Mouse (Mus musculus): ENCODE results near the gene Cnot9. TPM values are rescaled to one million over a fixed set of nuclear protein-coding genes. Genes with fewer than 3 reads are reported as not detected.

Cnot9 gene
- polyA plus RNA-seq, 1 experiment from 2014 or later: 23.2 TPM

DNA sequence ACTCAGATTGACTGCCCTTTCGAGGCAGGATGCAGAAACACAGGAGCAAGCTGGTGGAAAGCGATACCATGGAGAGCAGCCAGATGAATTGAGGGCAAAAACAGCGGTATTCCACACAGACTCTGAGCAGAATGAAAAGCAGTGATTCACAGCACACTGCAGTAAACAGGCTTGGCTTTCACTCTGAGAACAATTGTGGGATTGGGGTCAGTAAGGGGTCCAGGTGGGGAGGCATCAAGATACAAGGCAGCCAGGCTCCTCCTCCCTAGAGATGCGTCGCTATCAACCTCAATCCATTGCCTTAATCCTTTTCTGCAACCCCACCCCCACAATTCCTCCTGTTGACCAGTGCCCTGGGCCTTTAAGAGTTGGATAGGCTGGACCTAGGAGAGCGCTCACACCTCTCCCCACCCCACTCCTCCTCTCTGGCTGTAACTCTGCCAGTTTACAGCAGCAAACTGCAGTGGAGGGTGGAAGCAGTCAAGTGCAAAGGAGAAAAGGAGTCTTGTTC is 36.6 kb downstream of the Cnot9 start, which contains the start of gene Plcd4:
Plcd4 (plus strand) TSS at position 438 of the 511 bp plus-strand sequence.
- no peaks in the 10 kb centered on the region for H3K36me3 ChIP-seq (replicated peaks; ENCODE audit: insufficient read depth, low read length)
- H3K4me2 ChIP-seq (ENCODE audit: low read depth, low read length): no peak within 1 kb of the TSS
- whole genome bisulfite sequencing (ENCODE audit: insufficient replicate concordance): 22% methylated on average over 6 of the region's 6 CpGs
- DNase-seq (no peak), ATAC-seq (no peak)
- H3K9ac ChIP-seq (replicated peaks): no peak within 1 kb of the TSS
- no peaks in the 10 kb centered on the region for H3K9me3 ChIP-seq (ENCODE audit: low read length)
- H3K27ac ChIP-seq (ENCODE audit: low read depth): no peak within 1 kb of the TSS
- no peaks in the 10 kb centered on the region for H3K4me1 ChIP-seq (ENCODE audit: insufficient read depth)
- peaks cover 3% of the 10 kb centered on the region; the same call in 1 of the 2 replicates for H3K27me3 ChIP-seq (ENCODE audit: insufficient read depth, low read length)
- TF ChIP-seq CTCF (IDR thresholded peaks at IDR 0.05; ENCODE audit: low read depth) (no peak), EP300 (IDR thresholded peaks at IDR 0.05; ENCODE audit: low read depth) (no peak)
- no peak within 1 kb of the TSS for H3K4me3 ChIP-seq (ENCODE audit: low read depth, low read length)

DNA sequence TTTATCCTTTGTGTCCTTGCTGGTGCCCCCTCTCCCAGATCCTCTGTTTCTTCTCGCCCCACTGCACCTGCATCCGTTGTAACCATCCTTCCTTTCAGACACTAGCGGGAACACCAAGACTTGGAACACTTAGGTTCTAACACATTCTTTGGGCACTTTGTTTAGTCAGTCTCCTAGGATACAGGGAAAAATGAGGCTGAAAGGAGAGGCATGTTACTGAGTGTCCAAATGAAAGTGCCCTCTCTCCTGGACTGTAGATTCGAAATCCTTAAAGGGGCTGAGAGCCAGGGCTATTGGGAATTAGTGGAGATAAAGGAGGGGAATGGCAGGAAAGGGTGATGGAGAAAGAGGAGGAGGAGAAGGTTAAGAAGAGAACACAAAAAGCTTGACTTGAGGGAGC is 38.3 kb downstream of the Cnot9 start, which contains the start of gene Usp37:
Usp37 (minus strand) TSS at position 101 of the 400 bp plus-strand sequence.
- Histone ChIP-seq H3K27me3 (ENCODE audit: insufficient read depth, low read length) (peaks cover 3% of the 10 kb centered on the region; the same call in 1 of the 2 replicates), H3K9ac (replicated peaks) (no peak within 1 kb of the TSS), H3K36me3 (replicated peaks; ENCODE audit: insufficient read depth, low read length) (no peaks in the 10 kb centered on the region), H3K4me3 (ENCODE audit: low read depth, low read length) (no peak within 1 kb of the TSS), H3K27ac (ENCODE audit: low read depth) (no peak within 1 kb of the TSS), H3K9me3 (ENCODE audit: low read length) (no peaks in the 10 kb centered on the region), H3K4me2 (ENCODE audit: low read depth, low read length) (no peak within 1 kb of the TSS), H3K4me1 (ENCODE audit: insufficient read depth) (no peaks in the 10 kb centered on the region)
- no peak for DNase-seq
- ATAC-seq: no peak
- 75% methylated on average over 4 of the region's 4 CpGs for WGBS (ENCODE audit: insufficient replicate concordance)
- TF ChIP-seq EP300 (IDR thresholded peaks at IDR 0.05; ENCODE audit: low read depth): no peak
- no peak for TF ChIP-seq CTCF (IDR thresholded peaks at IDR 0.05; ENCODE audit: low read depth)

DNA sequence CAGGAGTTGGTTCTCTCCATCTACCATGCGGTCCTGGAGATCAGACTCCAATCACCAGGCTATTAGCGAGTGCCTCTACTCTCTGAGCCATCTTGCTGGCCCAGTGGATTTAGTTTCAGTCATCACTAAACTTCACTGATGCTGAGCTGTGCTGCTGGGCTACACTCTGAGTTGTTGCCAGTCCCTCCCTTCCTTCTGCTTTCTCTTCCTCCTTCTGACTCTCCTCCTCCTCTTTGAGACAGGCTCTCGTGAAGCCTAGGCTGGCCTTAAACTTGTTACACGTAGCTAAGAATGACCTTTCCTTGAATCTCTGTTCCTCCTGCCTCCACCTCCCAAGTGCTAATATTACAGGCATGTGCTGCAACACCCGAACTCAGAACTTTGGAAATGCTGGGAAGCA is 53.2 kb downstream of the Cnot9 start:
- Histone ChIP-seq H3K4me2 (ENCODE audit: low read depth, low read length) (no peak overlapping the region), H3K9me3 (ENCODE audit: low read length) (no peaks in the 10 kb centered on the region), H3K9ac (replicated peaks) (no peak overlapping the region), H3K4me3 (ENCODE audit: low read depth, low read length) (no peak overlapping the region), H3K27me3 (ENCODE audit: insufficient read depth, low read length) (no peaks in the 10 kb centered on the region), H3K4me1 (ENCODE audit: insufficient read depth) (no peaks in the 10 kb centered on the region), H3K27ac (ENCODE audit: low read depth) (no peak overlapping the region), H3K36me3 (replicated peaks; ENCODE audit: insufficient read depth, low read length) (no peaks in the 10 kb centered on the region)
- 66% methylated on average over 5 of the region's 5 CpGs for WGBS (ENCODE audit: insufficient replicate concordance)
- no peak for ATAC-seq
- DNase-seq: no peak
- TF ChIP-seq EP300 (IDR thresholded peaks at IDR 0.05; ENCODE audit: low read depth) (no peak), CTCF (IDR thresholded peaks at IDR 0.05; ENCODE audit: low read depth) (no peak)

DNA sequence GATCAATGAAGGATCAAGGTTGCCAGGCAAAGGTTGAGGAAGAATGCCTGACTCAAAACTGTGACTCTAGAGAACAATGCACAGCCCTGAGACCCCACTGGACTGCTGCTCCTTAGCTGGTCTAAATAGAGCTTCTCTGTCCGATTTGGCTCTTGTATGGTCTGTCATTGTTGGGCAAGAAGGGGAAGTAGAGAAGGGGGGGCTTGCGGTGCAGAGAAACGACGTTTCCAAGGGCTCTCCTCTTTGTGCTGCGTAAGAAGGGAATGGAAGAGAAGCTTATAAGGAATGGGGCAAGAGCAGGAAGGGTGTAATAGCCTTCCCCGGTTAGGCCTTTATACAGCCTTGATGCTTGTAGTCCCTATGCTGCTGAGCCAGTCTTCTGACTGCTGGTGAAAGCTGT is 60.0 kb downstream of the Cnot9 start:
- Histone ChIP-seq H3K4me2 (ENCODE audit: low read depth, low read length) (no peak overlapping the region), H3K4me1 (ENCODE audit: insufficient read depth) (no peaks in the 10 kb centered on the region), H3K27ac (ENCODE audit: low read depth) (no peak overlapping the region), H3K4me3 (ENCODE audit: low read depth, low read length) (no peak overlapping the region), H3K9ac (replicated peaks) (no peak overlapping the region), H3K27me3 (ENCODE audit: insufficient read depth, low read length) (no peaks in the 10 kb centered on the region), H3K9me3 (ENCODE audit: low read length) (no peaks in the 10 kb centered on the region), H3K36me3 (replicated peaks; ENCODE audit: insufficient read depth, low read length) (peaks cover 38% of the 10 kb centered on the region)
- 63% methylated on average over 6 of the region's 6 CpGs for WGBS (ENCODE audit: insufficient replicate concordance)
- ATAC-seq (no peak), DNase-seq (no peak)
- TF ChIP-seq CTCF (IDR thresholded peaks at IDR 0.05; ENCODE audit: low read depth) (no peak), EP300 (IDR thresholded peaks at IDR 0.05; ENCODE audit: low read depth) (no peak)

DNA sequence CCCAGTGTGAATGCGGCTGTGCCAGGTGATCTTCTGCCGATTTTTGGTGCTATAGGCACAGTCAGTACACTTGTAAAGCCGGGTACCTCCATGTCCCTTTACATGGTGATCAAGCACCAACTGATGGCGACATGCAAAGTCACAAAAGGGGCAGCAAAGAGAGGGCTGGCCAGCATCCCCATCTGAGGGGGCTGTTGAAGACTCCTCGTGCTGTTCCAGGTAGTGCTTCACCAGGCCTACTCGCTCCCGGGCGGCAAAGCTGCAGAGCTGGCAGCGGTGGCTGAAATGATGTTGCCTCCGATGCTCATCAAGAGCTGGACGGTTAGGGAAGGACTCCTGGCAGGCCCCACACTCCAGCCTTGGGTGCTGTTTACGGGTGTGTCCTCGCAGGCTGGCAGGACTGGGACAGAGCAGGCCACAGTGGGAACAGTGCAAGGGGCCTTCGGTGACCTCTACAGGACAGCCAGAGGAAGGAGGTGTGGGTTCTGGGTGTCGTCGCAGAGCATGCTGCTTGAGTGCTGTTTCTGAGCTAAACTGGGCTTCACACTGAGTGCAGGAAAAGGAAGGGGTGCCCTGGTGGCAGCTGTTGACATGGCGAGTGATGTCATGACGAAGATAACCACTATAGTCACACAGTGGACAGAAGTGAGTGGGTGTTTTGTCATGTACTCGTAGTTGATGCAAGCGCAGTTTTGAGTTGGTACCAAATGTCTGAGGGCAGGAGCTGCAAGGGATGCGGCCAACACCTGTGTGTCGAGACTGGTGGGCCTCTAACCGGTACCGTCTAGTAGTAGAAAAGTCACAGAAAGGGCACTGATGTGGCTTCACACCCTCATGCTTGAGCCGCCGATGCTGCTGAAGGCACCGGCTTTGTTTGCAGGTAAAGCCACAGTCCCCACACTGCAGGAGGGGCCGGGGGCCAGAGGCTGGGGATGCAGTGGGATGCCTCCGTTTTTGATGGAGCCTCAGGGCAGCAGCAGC is 64.2 kb downstream of the Cnot9 start:
- WGBS (ENCODE audit: insufficient replicate concordance): 85% methylated on average over 29 of the region's 29 CpGs

More for the DNA sequence above, 64.2 kb downstream of the Cnot9 start:
- H3K27me3 ChIP-seq (ENCODE audit: insufficient read depth, low read length): no peaks in the 10 kb centered on the region
- H3K4me3 ChIP-seq (ENCODE audit: low read depth, low read length): no peak overlapping the region
- no peak for DNase-seq
- no peak overlapping the region for H3K9ac ChIP-seq (replicated peaks)
- H3K4me2 ChIP-seq (ENCODE audit: low read depth, low read length): no peak overlapping the region
- H3K4me1 ChIP-seq (ENCODE audit: insufficient read depth): no peaks in the 10 kb centered on the region
- no peak overlapping the region for H3K27ac ChIP-seq (ENCODE audit: low read depth)
- peaks cover 70% of the 10 kb centered on the region for H3K36me3 ChIP-seq (replicated peaks; ENCODE audit: insufficient read depth, low read length)
- TF ChIP-seq EP300 (IDR thresholded peaks at IDR 0.05; ENCODE audit: low read depth): no peak
- TF ChIP-seq CTCF (IDR thresholded peaks at IDR 0.05; ENCODE audit: low read depth): peak; percentile 9; the same call in 1 of the 2 replicates
- no peak for ATAC-seq
- H3K9me3 ChIP-seq (ENCODE audit: low read length): no peaks in the 10 kb centered on the region

Other genes starting within 250 kb of the Cnot9 start
- gene Gpbar1, start 227.5 kb upstream of the Cnot9 start, polyA plus RNA-seq (2015; fragmentation: Nextera tagmentation; extraction: Ambion mirVana): 0.20 and 0.22 TPM in 2 replicates
- 105 and 109 TPM in 2 replicates for gene Aamp, start 221.3 kb upstream of the Cnot9 start, polyA plus RNA-seq (2015; fragmentation: Nextera tagmentation; extraction: Ambion mirVana)
- 46.7 and 50.0 TPM in 2 replicates for gene Pnkd, start 221.1 kb upstream of the Cnot9 start, polyA plus RNA-seq (2015; fragmentation: Nextera tagmentation; extraction: Ambion mirVana)
- gene Tmbim1, start 200.4 kb upstream of the Cnot9 start, polyA plus RNA-seq (2015; fragmentation: Nextera tagmentation; extraction: Ambion mirVana): 18.5 and 18.7 TPM in 2 replicates
- 0.11 TPM in 1 of 2 replicates, not detected in the other for gene Catip, start 143.9 kb upstream of the Cnot9 start, polyA plus RNA-seq (2015; fragmentation: Nextera tagmentation; extraction: Ambion mirVana)
- 12.8 and 15.1 TPM in 2 replicates for gene Slc11a1, start 130.9 kb upstream of the Cnot9 start, polyA plus RNA-seq (2015; fragmentation: Nextera tagmentation; extraction: Ambion mirVana)
- gene Ctdsp1, start 114.5 kb upstream of the Cnot9 start, polyA plus RNA-seq (2015; fragmentation: Nextera tagmentation; extraction: Ambion mirVana): 40.0 and 40.4 TPM in 2 replicates
- gene Vil1, start 96.7 kb upstream of the Cnot9 start, polyA plus RNA-seq (2015; fragmentation: Nextera tagmentation; extraction: Ambion mirVana): 0.13 and 0.19 TPM in 2 replicates
- 0.20 and 0.28 TPM in 2 replicates for gene Plcd4, start 36.8 kb downstream of the Cnot9 start, polyA plus RNA-seq (2015; fragmentation: Nextera tagmentation; extraction: Ambion mirVana)
- gene Usp37, start 38.2 kb downstream of the Cnot9 start, polyA plus RNA-seq (2015; fragmentation: Nextera tagmentation; extraction: Ambion mirVana): 4.9 and 5.4 TPM in 2 replicates
- 0.77 and 1.1 TPM in 2 replicates for gene Zfp142, start 82.2 kb downstream of the Cnot9 start, polyA plus RNA-seq (2015; fragmentation: Nextera tagmentation; extraction: Ambion mirVana)
- gene Bcs1l, start 82.2 kb downstream of the Cnot9 start, polyA plus RNA-seq (2015; fragmentation: Nextera tagmentation; extraction: Ambion mirVana): 5.2 and 5.8 TPM in 2 replicates
- 10.8 and 11.1 TPM in 2 replicates for gene Rnf25, start 95.3 kb downstream of the Cnot9 start, polyA plus RNA-seq (2015; fragmentation: Nextera tagmentation; extraction: Ambion mirVana)
- 0.30 and 0.32 TPM in 2 replicates for gene Stk36, start 95.4 kb downstream of the Cnot9 start, polyA plus RNA-seq (2015; fragmentation: Nextera tagmentation; extraction: Ambion mirVana)
- gene Ttll4, start 155.7 kb downstream of the Cnot9 start, polyA plus RNA-seq (2015; fragmentation: Nextera tagmentation; extraction: Ambion mirVana): 2.4 and 2.5 TPM in 2 replicates
- 30.0 and 31.5 TPM in 2 replicates for gene Cyp27a1, start 207.5 kb downstream of the Cnot9 start, polyA plus RNA-seq (2015; fragmentation: Nextera tagmentation; extraction: Ambion mirVana)
- gene Prkag3, start 243.2 kb downstream of the Cnot9 start, polyA plus RNA-seq (2015; fragmentation: Nextera tagmentation; extraction: Ambion mirVana): 0.04 and 0.11 TPM in 2 replicates